Mouse (Mus musculus): ENCODE results near the gene Cfap54. TPM values are rescaled to one million over a fixed set of nuclear protein-coding genes. Genes with fewer than 3 reads are reported as not detected.

Gene Cfap54
- polyA plus RNA-seq, 1 experiment, result not detected

- Histone ChIP-seq H3K4me3 (ENCODE audit: insufficient read depth, low read depth, low read length) (no peak overlapping the region), H3K27ac (ENCODE audit: insufficient read depth, low read depth, low read length) (no peak overlapping the region), H3K4me1 (ENCODE audit: control insufficient read depth, insufficient read depth, low read length) (no peaks in the 10 kb centered on the region)
- 65% methylated on average over 5 of the region's 5 CpGs for WGBS
- TF ChIP-seq CTCF (IDR thresholded peaks at IDR 0.05; ENCODE audit: insufficient read depth, low read depth, low read length), result no peak
- TF ChIP-seq POLR2A (IDR thresholded peaks at IDR 0.05; ENCODE audit: insufficient read depth, low read depth, low read length), result no peak
Observed at GRCm38 (mm10) chr10:92818190-92818589, 263.2 kb downstream of the Cfap54 start.

DNA sequence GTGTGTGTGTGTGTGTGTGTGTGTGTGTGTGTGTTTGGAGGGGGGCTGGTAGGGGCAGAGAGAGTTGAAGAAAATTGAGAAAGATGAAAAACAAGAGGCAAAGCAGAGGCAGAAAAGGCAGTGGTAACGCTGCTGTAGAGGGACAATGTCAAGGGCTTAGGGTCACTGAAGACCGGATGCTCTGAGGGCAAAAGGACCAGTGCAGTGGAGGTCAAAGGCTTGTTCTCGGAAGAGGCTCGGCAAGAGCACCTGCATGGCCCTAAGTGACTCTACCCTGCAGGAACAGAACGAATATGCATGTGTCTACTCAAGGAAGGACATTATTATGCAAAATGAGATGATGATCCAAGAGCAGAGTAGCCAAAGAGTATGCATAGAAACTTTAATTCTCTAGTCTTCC is 264.5 kb downstream of the Cfap54 start:
- Histone ChIP-seq H3K4me1 (ENCODE audit: control insufficient read depth, insufficient read depth, low read length) (no peaks in the 10 kb centered on the region), H3K27ac (ENCODE audit: insufficient read depth, low read depth, low read length) (no peak overlapping the region), H3K4me3 (ENCODE audit: insufficient read depth, low read depth, low read length) (no peak overlapping the region)
- TF ChIP-seq POLR2A (IDR thresholded peaks at IDR 0.05; ENCODE audit: insufficient read depth, low read depth, low read length) (no peak), CTCF (IDR thresholded peaks at IDR 0.05; ENCODE audit: insufficient read depth, low read depth, low read length) (no peak)
- 89% methylated on average over 5 of the region's 5 CpGs for WGBS

GRCm38 (mm10) chr10:92810894-92811293 is 270.5 kb downstream of the Cfap54 start:
- no peak overlapping the region for H3K4me3 ChIP-seq (ENCODE audit: insufficient read depth, low read depth, low read length)
- WGBS, result 92% methylated on average over 9 of the region's 9 CpGs
- no peaks in the 10 kb centered on the region for H3K4me1 ChIP-seq (ENCODE audit: control insufficient read depth, insufficient read depth, low read length)
- H3K27ac ChIP-seq (ENCODE audit: insufficient read depth, low read depth, low read length), result no peak overlapping the region
- TF ChIP-seq POLR2A (IDR thresholded peaks at IDR 0.05; ENCODE audit: insufficient read depth, low read depth, low read length) (no peak), CTCF (IDR thresholded peaks at IDR 0.05; ENCODE audit: insufficient read depth, low read depth, low read length) (no peak)

GRCm38 (mm10) chr10:92791908-92792307 is 289.5 kb downstream of the Cfap54 start:
- Histone ChIP-seq H3K27ac (ENCODE audit: insufficient read depth, low read depth, low read length) (no peak overlapping the region), H3K4me1 (ENCODE audit: control insufficient read depth, insufficient read depth, low read length) (no peaks in the 10 kb centered on the region), H3K4me3 (ENCODE audit: insufficient read depth, low read depth, low read length) (no peak overlapping the region)
- no peak for TF ChIP-seq POLR2A (IDR thresholded peaks at IDR 0.05; ENCODE audit: insufficient read depth, low read depth, low read length)
- no peak for TF ChIP-seq CTCF (IDR thresholded peaks at IDR 0.05; ENCODE audit: insufficient read depth, low read depth, low read length)
- 77% methylated on average over 10 of the region's 10 CpGs for WGBS

DNA sequence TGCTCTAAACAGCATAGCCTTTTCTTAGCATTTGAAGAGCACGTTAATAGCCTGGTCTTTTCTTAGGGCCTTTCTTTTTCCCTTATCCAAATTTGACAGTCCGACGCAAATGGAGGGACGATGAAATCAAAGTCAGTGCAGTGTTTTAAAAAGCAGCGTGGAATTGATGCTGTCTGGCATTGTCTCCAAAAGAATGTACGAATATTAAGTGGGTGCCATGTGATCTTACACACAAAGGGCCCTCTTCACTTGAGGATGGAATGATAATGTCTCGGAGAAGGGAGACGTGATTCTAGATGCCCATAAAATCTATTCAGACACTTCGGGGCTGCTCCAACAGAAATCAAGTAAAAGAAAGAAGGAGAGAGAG is 289.9 kb downstream of the Cfap54 start:
- no peak for TF ChIP-seq POLR2A (IDR thresholded peaks at IDR 0.05; ENCODE audit: insufficient read depth, low read depth, low read length)
- no peak for TF ChIP-seq CTCF (IDR thresholded peaks at IDR 0.05; ENCODE audit: insufficient read depth, low read depth, low read length)
- WGBS, result 71% methylated on average over 9 of the region's 9 CpGs
- Histone ChIP-seq H3K4me3 (ENCODE audit: insufficient read depth, low read depth, low read length) (no peak overlapping the region), H3K4me1 (ENCODE audit: control insufficient read depth, insufficient read depth, low read length) (no peaks in the 10 kb centered on the region), H3K27ac (ENCODE audit: insufficient read depth, low read depth, low read length) (no peak overlapping the region)

GRCm38 (mm10) chr10:92790893-92791530 is 290.4 kb downstream of the Cfap54 start:
- no peak for TF ChIP-seq POLR2A (IDR thresholded peaks at IDR 0.05; ENCODE audit: insufficient read depth, low read depth, low read length)
- TF ChIP-seq CTCF (IDR thresholded peaks at IDR 0.05; ENCODE audit: insufficient read depth, low read depth, low read length), result no peak
- no peak overlapping the region for H3K4me3 ChIP-seq (ENCODE audit: insufficient read depth, low read depth, low read length)
- WGBS, result 57% methylated on average over 7 of the region's 7 CpGs
- no peaks in the 10 kb centered on the region for H3K4me1 ChIP-seq (ENCODE audit: control insufficient read depth, insufficient read depth, low read length)
- no peak overlapping the region for H3K27ac ChIP-seq (ENCODE audit: insufficient read depth, low read depth, low read length)

DNA sequence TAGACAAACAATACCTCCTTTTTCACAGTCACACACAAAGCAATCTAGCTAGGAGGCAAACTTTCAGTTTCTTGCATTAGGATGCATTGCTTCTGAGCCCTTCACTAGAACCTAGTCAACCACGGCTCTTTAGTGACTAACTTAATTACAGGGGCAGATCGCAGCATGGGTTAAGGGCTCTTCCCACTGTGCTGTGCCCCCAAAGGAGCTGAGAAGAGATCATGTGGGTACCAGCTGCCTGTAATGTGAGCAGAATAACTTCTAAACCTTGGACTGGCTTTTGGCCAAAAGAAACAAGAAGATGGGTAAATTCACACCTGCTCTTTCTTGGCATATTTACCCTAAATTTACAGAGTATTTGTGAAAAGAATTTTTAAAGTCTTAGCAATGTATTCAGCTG is 291.2 kb downstream of the Cfap54 start:
- no peak overlapping the region for H3K27ac ChIP-seq (ENCODE audit: insufficient read depth, low read depth, low read length)
- no peak overlapping the region for H3K4me3 ChIP-seq (ENCODE audit: insufficient read depth, low read depth, low read length)
- WGBS, result 16% methylated on average over 2 of the region's 2 CpGs
- no peak for TF ChIP-seq CTCF (IDR thresholded peaks at IDR 0.05; ENCODE audit: insufficient read depth, low read depth, low read length)
- no peak for TF ChIP-seq POLR2A (IDR thresholded peaks at IDR 0.05; ENCODE audit: insufficient read depth, low read depth, low read length)
- H3K4me1 ChIP-seq (ENCODE audit: control insufficient read depth, insufficient read depth, low read length), result no peaks in the 10 kb centered on the region

- H3K27ac ChIP-seq (ENCODE audit: insufficient read depth, low read depth, low read length), result no peak overlapping the region
- no peaks in the 10 kb centered on the region for H3K4me1 ChIP-seq (ENCODE audit: control insufficient read depth, insufficient read depth, low read length)
- H3K4me3 ChIP-seq (ENCODE audit: insufficient read depth, low read depth, low read length), result no peak overlapping the region
- WGBS, result 82% methylated on average over 13 of the region's 13 CpGs
- TF ChIP-seq CTCF (IDR thresholded peaks at IDR 0.05; ENCODE audit: insufficient read depth, low read depth, low read length) (no peak), POLR2A (IDR thresholded peaks at IDR 0.05; ENCODE audit: insufficient read depth, low read depth, low read length) (no peak)
Observed at GRCm38 (mm10) chr10:92788410-92789096, 292.9 kb downstream of the Cfap54 start.

DNA sequence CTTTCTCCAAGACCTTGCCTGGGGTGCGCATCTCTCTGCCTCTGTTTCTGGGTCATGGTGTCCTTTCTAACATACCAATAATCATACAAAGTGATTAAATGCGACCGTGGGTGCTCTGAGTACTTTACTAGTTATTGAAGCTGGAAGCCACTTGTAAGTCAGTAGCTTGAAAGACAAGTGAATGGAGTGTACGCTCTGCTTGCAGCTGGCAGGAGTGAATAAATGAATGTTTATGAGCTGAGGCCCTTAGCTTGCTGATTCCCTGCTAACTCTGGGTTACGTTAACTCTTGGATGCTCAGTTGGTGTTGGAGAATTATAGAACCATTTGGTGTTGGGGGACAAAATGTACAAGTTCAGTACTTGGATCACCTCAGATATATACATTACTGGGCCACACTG is 298.7 kb downstream of the Cfap54 start:
- H3K4me1 ChIP-seq (ENCODE audit: control insufficient read depth, insufficient read depth, low read length), result no peaks in the 10 kb centered on the region
- no peak overlapping the region for H3K4me3 ChIP-seq (ENCODE audit: insufficient read depth, low read depth, low read length)
- no peak overlapping the region for H3K27ac ChIP-seq (ENCODE audit: insufficient read depth, low read depth, low read length)
- WGBS, result 60% methylated on average over 5 of the region's 5 CpGs
- TF ChIP-seq POLR2A (IDR thresholded peaks at IDR 0.05; ENCODE audit: insufficient read depth, low read depth, low read length) (no peak), CTCF (IDR thresholded peaks at IDR 0.05; ENCODE audit: insufficient read depth, low read depth, low read length) (no peak)
